Mouse (Mus musculus): ENCODE data around the gene Fbln2.
"Not testable (repeated sequence)": the region's sequence is repeated elsewhere in the genome, so short reads cannot be mapped to it uniquely, and the experiment has no call there.

Fbln2 gene

DNA sequence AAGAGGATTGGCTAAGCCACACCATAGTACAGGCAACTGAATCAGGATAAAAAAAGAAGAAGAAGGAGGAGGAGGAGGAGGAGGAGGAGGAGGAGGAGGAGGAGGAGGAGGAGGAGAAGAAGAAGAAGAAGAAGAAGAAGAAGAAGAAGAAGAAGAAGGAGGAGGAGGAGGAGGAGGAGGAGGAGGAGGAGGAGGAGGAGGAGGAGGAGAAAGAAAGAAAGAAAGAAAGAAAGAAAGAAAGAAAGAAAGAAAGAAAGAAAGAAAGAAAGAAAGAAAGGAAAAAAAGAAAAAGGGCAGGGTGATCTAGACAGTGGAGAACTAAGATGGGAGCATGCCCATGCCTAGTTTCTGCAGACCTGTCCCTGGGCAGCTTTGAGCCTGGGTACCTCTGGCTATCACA, at the start of gene Fbln2:
Gene Fbln2 (plus strand): TSS at position 301 of the 400 bp plus-strand sequence.
- not testable (repeated sequence) for DNase-seq (ENCODE audit: low spot score)

DNA sequence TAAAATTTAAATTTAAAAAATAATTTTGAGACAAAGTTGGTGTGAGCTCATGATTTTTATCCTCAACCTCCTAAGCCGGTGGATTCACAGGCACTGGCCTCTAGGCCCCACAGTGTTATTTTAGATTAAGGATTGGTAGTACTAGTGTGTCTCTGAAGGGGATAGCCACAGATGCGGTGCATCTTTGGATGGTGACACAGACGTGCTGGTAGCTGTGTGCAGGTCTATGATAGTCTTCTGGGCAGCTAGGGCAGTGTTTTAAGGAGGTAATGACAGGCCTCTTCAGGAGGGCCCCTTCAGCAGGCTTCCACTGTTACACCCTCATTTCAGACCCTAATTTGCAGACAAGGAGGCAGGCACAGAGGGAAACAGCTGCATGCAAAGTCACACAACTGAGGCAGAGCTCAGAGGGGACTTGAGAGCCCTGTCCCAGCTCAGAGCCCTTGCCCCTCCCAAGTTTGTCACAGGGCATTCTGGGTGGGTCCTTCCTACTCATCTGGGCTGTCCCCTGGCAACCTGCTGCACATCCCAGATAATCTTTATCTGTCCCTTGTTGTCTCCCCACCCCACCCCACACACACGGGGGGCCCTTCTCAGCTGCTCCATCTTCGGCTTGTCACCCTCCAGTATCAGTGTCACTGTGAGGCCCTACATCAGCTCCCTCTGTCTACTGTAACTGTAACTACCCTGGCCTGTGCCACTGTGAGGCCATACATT, 48.9 kb upstream of the Fbln2 start:
- DNase-seq (ENCODE audit: low spot score): no peak

DNA sequence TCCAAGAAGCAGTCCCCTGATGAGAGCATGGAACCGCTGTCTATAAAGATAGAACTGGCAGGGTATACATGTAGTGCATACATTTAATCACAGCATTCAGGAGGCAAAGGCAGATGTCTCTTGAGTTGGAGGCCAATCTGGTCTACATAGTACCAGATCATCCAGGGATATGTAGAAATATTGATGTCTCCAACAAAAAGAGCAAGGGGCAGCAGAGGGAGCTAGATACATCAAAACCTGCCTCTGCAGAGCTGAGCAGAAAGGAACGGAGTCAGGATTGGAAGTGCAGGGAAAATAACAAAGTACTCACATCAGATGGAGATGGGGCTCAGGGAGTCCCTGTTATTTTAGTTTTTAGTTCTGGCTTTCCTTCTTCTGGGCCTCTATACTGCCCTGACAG, 47.7 kb upstream of the Fbln2 start:
- DNase-seq (ENCODE audit: low spot score): no peak

DNA sequence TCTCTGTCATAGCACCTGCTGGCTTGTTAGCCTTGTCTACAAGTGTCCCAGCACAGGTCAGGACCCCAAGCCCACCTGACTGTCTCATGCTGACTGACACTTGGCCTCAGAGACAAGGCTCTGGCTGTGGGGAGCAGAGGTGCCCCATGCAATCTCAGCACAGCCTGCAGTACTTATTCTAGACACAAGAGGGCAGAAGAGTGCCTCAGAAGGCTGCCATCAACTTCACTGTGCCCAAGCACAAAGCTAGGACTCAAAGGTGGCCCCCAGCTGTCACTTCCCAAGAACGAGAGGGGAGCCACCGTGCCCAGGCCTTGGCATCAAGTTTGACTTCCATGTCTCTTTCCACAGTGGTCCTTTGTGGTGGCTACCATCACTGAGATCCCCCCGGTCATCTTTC, 47.0 kb upstream of the Fbln2 start:
- DNase-seq (ENCODE audit: low spot score): peak; percentile 27

DNA sequence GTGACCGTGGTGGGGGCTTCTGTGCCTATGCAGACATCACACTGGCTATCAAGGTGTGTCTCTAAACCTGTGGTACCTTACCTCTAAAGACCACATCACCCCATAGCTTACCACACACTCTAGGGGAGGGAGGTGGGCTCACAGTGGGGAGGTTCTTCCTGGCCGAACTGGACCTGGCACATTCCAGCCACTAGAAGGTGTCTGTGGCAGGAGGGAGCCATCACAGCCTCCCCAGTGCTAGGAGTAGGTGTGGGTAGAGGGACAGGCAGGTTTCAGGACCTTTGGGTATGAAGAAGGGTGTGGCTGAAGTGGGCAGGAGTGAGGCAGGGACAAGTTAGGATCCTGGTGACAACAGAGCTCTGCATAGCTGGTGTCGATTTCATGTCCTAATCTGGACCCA, 44.4 kb upstream of the Fbln2 start:
- no peak for DNase-seq (ENCODE audit: low spot score)

GRCm38 (mm10) chr6:91169129-91169528, 43.1 kb upstream of the Fbln2 start:
- DNase-seq (ENCODE audit: low spot score): no peak

GRCm38 (mm10) chr6:91171396-91171895, 40.8 kb upstream of the Fbln2 start:
- DNase-seq (ENCODE audit: low spot score): no peak

DNA sequence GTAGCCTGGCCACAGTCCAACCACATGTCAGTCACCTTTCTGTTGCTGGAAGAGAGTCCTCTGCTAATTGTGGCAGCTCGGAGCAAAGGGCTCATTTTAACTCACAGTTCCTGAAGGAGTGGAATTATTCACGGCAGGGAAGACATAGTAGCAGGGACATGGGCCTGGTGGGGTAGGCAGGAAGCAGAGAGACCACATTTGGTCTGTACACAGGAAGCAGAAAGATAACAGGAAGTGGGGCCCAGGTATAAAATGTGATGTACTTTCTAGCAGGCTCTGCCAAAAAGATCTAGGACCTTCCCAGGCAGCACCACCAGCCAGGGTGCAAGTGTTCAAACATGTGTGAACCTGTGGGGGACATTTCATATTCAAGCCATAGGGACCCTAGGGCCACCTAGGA, 39.9 kb upstream of the Fbln2 start:
- no peak for DNase-seq (ENCODE audit: low spot score)

DNA sequence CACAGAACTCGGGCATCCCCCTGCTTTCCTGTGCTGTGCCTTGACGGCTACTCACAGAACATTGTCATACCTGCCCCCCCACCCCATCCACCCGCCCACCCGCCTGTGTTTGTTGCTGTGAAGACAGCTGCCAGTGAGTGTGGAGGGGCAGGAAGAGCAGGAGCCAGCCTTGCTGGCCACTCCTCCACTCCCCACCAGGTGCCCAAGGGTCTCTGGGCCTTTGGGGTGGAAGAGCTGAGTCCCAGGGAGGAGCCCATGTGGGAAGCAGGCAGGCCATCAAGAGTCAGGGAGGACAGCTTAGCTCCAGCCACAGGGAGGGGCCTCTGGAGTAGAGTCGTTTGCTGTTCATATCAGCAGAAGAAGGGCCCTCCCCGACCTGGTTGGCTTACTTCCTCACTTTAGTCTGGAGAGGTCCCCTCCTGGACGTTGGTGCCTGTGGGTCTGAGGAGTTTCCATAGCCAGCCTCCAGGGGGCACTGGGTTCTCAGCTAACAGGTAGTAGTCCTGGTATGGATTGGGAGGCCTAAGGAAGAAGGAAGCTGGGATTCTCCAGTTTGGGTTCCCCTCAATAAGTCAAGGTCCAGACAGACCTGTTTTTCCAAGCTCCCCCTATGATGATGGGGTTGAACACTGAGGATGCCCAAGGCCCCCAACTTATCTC, 38.9 kb upstream of the Fbln2 start:
- no peak for DNase-seq (ENCODE audit: low spot score)

GRCm38 (mm10) chr6:91174211-91174610, 38.0 kb upstream of the Fbln2 start:
- no peak for DNase-seq (ENCODE audit: low spot score)

DNA sequence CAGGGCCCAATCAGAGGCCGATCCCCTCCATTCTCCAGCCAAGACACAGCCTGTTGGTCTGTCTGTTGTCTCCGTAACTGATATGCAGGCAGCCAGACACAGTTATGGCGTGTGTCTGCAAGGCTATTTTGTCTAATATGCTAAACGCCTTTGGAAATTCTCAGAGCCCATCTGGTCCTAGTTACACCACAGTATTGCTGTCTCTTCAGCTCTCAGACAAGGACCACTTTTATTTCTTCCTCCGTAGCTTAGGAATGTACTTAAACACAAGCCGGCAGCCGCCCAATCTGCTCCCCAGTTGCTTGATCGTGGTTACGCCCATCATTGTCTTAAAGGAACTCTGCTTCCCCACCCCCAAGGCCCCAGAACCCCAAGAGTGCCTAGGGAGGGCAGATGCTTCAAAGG, 31.5 kb upstream of the Fbln2 start:
- no peak for DNase-seq (ENCODE audit: low spot score)

- DNase-seq (ENCODE audit: low spot score): no peak
Observed at GRCm38 (mm10) chr6:91181320-91181719, 30.9 kb upstream of the Fbln2 start.

DNA sequence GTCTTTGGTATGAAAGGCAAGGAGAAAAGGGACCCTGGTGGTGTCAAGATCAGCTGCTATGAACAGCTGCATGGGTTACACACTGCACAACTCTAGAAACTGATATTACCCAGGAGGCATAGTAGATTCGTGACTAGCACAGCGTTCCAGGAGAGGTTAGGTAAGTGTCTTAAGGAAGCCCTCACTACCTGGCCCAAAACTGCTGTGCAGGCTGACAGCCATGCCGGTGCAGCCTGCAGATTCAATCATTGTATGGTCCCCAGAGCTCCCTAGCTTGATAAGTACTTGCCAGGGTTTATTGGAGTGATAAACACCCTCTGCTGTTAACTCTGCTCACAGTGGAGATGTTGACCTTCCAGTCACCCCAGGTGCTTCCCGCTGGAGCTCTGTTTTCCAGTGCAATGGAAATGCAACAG, 30.2 kb upstream of the Fbln2 start:
- no peak for DNase-seq (ENCODE audit: low spot score)

- no peak for DNase-seq (ENCODE audit: low spot score)
Observed at GRCm38 (mm10) chr6:91183041-91183440, 29.2 kb upstream of the Fbln2 start.

GRCm38 (mm10) chr6:91183980-91184379, 28.3 kb upstream of the Fbln2 start:
- DNase-seq (ENCODE audit: low spot score): no peak

DNA sequence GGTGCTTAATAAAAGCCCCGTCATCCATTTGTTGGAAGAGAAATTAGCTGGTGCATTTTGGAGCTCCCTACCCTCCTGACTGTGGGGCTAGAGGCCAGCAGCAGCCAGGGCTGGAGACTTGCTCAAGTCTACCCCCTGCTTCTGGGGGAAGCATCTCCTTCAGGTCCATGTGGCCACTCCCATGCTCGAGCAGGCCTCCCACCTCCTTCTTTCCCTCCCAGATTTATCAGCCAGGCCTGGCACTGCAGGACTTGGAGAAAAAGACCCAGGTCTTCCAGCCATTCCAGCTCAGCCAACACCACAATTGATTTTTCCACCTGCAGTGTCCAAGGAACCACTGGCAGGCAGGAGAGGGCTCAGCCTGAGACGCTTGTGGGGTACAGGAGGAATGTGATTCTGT, 27.5 kb upstream of the Fbln2 start:
- no peak for DNase-seq (ENCODE audit: low spot score)

GRCm38 (mm10) chr6:91185502-91185901, 26.8 kb upstream of the Fbln2 start:
- no peak for DNase-seq (ENCODE audit: low spot score)

- peak; percentile 26 for DNase-seq (ENCODE audit: low spot score)
Observed at GRCm38 (mm10) chr6:91186161-91186931, 25.9 kb upstream of the Fbln2 start.

- DNase-seq (ENCODE audit: low spot score): no peak
Observed at GRCm38 (mm10) chr6:91186934-91187333, 25.3 kb upstream of the Fbln2 start.

DNA sequence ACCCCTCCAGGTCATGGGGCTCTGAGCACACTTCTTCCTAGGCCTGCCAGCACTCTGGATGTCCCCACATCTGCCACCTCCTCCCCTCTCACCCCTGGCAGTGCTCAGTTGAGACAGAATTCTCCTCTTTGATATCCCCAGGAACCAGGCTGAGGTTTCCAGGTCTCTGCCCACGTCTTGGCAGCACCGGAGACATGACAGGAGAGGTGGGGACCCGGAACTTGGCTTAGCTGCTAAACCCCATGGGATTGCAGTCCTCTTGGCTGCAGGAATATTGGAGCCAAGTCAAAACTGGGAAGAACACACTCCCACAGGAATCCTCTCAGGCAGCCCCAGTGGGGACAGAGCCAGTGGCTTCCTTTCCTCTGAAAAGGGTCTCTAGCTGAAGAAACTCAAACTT, 24.4 kb upstream of the Fbln2 start:
- DNase-seq (ENCODE audit: low spot score): no peak

DNA sequence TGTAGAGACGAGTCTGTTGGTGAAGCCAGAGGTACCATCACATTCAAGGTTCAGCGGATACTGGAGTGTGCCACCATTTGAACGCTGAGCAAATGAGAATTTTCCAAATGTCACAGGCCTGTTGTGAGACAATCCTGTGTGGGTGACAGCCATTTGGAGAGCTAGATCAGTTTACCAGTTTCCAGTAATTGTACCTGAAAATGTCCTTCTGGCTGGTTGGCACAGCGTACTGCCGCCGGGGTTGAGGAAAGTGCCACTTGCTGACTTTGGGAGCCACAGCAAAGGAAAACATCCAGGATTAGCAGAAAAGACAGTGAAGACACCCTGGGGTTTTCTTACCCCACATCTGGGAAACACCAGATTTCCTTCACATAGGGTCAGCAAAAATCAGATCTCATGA, 22.3 kb upstream of the Fbln2 start:
- no peak for DNase-seq (ENCODE audit: low spot score)

DNA sequence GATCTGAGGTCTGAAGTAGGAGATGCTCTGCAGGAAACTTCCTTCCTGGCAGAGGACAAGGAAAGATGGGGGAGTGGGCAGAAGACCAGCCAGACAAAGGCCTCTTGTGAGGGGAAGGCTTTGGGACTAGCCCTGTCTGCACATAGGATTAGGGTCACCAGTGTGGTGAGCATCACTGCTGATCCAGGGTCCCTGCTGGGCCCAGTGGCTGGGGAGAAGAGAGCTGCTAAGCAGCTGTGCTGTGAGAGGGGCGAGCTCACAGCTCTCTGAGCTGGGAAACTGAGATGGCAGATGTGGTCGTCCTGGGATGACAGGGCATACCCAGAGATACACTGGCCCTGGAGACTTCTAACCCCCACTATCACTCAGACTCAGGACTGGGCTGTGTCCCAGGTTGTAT, 20.8 kb upstream of the Fbln2 start:
- DNase-seq (ENCODE audit: low spot score): no peak

- no peak for DNase-seq (ENCODE audit: low spot score)
Observed at GRCm38 (mm10) chr6:91192421-91192820, 19.8 kb upstream of the Fbln2 start.

All from T-cell, adult 2 months (primary cell).